Mouse (Mus musculus): ENCODE results near the gene Efcab11. TPM values are rescaled to one million over a fixed set of nuclear protein-coding genes. Genes with fewer than 3 reads are reported as not detected.

Gene Efcab11
- 9.2 and 10.6 TPM in 2 replicates for polyA plus RNA-seq (2015; fragmentation: Nextera tagmentation; extraction: Ambion mirVana)

GRCm38 (mm10) chr12:99884269-99885261 is at the start of gene Efcab11, which contains the start of gene Tdp1:
Efcab11 (minus strand) TSS chr12:99884439.
Tdp1 (plus strand) TSS chr12:99884517.
- under 1% methylated on average over 66 of the region's 73 CpGs for WGBS
- Histone ChIP-seq H3K9ac (peak within 1 kb of the TSS; percentile 82), H3K27ac (peak within 1 kb of the TSS; percentile 91), H3K4me3 (replicated peaks) (peak within 1 kb of the TSS; percentile 86), H3K4me1 (peaks cover 4% of the 10 kb centered on the region; the same call in 1 of the 2 replicates), H3K27me3 (replicated peaks) (no peaks in the 10 kb centered on the region), H3K4me2 (peak within 1 kb of the TSS; percentile 95), H3K9me3 (no peaks in the 10 kb centered on the region), H3K36me3 (no peaks in the 10 kb centered on the region)
- peak; percentile 85 for ATAC-seq (ENCODE audit: insufficient read depth, low FRiP score, low read depth)

- H3K27me3 ChIP-seq (replicated peaks): no peaks in the 10 kb centered on the region
- no peak overlapping the region for H3K27ac ChIP-seq
- ATAC-seq (ENCODE audit: insufficient read depth, low FRiP score, low read depth): no peak
- H3K9me3 ChIP-seq: no peaks in the 10 kb centered on the region
- no peak overlapping the region for H3K4me3 ChIP-seq (replicated peaks)
- H3K9ac ChIP-seq: no peak overlapping the region
- peaks cover 6% of the 10 kb centered on the region; the same call in 1 of the 2 replicates for H3K36me3 ChIP-seq
- H3K4me1 ChIP-seq: no peaks in the 10 kb centered on the region
- no peak overlapping the region for H3K4me2 ChIP-seq
- WGBS: 71% methylated on average over 3 of the region's 3 CpGs
Observed at GRCm38 (mm10) chr12:99933630-99934029, 49.4 kb upstream of the Efcab11 start.

- Histone ChIP-seq H3K9me3 (no peaks in the 10 kb centered on the region), H3K4me1 (no peaks in the 10 kb centered on the region), H3K9ac (no peak overlapping the region), H3K4me2 (no peak overlapping the region), H3K27me3 (replicated peaks) (no peaks in the 10 kb centered on the region), H3K36me3 (peaks cover 6% of the 10 kb centered on the region; the same call in 1 of the 2 replicates), H3K27ac (no peak overlapping the region), H3K4me3 (replicated peaks) (no peak overlapping the region)
- 93% methylated on average over 4 of the region's 4 CpGs for WGBS
- ATAC-seq (ENCODE audit: insufficient read depth, low FRiP score, low read depth): no peak
Observed at GRCm38 (mm10) chr12:99932245-99932644, 48.0 kb upstream of the Efcab11 start.

GRCm38 (mm10) chr12:99929160-99929559 is 44.9 kb upstream of the Efcab11 start:
- no peak overlapping the region for H3K4me2 ChIP-seq
- H3K27ac ChIP-seq: no peak overlapping the region
- peaks cover 6% of the 10 kb centered on the region; the same call in 1 of the 2 replicates for H3K36me3 ChIP-seq
- H3K27me3 ChIP-seq (replicated peaks): no peaks in the 10 kb centered on the region
- no peak overlapping the region for H3K4me3 ChIP-seq (replicated peaks)
- no peaks in the 10 kb centered on the region for H3K9me3 ChIP-seq
- H3K9ac ChIP-seq: no peak overlapping the region
- WGBS: 73% methylated on average over 1 of the region's 1 CpGs
- no peak for ATAC-seq (ENCODE audit: insufficient read depth, low FRiP score, low read depth)
- H3K4me1 ChIP-seq: no peaks in the 10 kb centered on the region

GRCm38 (mm10) chr12:99928311-99928710 is 44.1 kb upstream of the Efcab11 start:
- no peak overlapping the region for H3K4me2 ChIP-seq
- no peak for ATAC-seq (ENCODE audit: insufficient read depth, low FRiP score, low read depth)
- H3K27ac ChIP-seq: no peak overlapping the region
- no peaks in the 10 kb centered on the region for H3K27me3 ChIP-seq (replicated peaks)
- WGBS: 89% methylated on average over 7 of the region's 7 CpGs
- peaks cover 6% of the 10 kb centered on the region; the same call in 1 of the 2 replicates for H3K36me3 ChIP-seq
- no peaks in the 10 kb centered on the region for H3K9me3 ChIP-seq
- no peak overlapping the region for H3K9ac ChIP-seq
- no peak overlapping the region for H3K4me3 ChIP-seq (replicated peaks)
- no peaks in the 10 kb centered on the region for H3K4me1 ChIP-seq

- Histone ChIP-seq H3K9ac (no peak overlapping the region), H3K4me1 (no peaks in the 10 kb centered on the region), H3K4me3 (replicated peaks) (no peak overlapping the region), H3K9me3 (no peaks in the 10 kb centered on the region), H3K27ac (no peak overlapping the region), H3K27me3 (replicated peaks) (no peaks in the 10 kb centered on the region), H3K36me3 (no peaks in the 10 kb centered on the region; the same call in 1 of the 2 replicates), H3K4me2 (no peak overlapping the region)
- WGBS: 80% methylated on average over 5 of the region's 5 CpGs
- no peak for ATAC-seq (ENCODE audit: insufficient read depth, low FRiP score, low read depth)
Observed at GRCm38 (mm10) chr12:99923703-99924102, 39.5 kb upstream of the Efcab11 start.

GRCm38 (mm10) chr12:99923131-99923606 is 38.9 kb upstream of the Efcab11 start:
- WGBS: 63% methylated on average over 5 of the region's 5 CpGs
- Histone ChIP-seq H3K4me2 (no peak overlapping the region), H3K27ac (no peak overlapping the region), H3K27me3 (replicated peaks) (no peaks in the 10 kb centered on the region), H3K36me3 (no peaks in the 10 kb centered on the region; the same call in 1 of the 2 replicates), H3K9ac (no peak overlapping the region), H3K4me1 (no peaks in the 10 kb centered on the region), H3K4me3 (replicated peaks) (no peak overlapping the region), H3K9me3 (no peaks in the 10 kb centered on the region)
- ATAC-seq (ENCODE audit: insufficient read depth, low FRiP score, low read depth): no peak

- H3K27ac ChIP-seq: no peak overlapping the region
- H3K4me3 ChIP-seq (replicated peaks): no peak overlapping the region
- H3K4me2 ChIP-seq: no peak overlapping the region
- H3K27me3 ChIP-seq (replicated peaks): no peaks in the 10 kb centered on the region
- ATAC-seq (ENCODE audit: insufficient read depth, low FRiP score, low read depth): no peak
- WGBS: 84% methylated on average over 3 of the region's 3 CpGs
- no peaks in the 10 kb centered on the region; the same call in 1 of the 2 replicates for H3K36me3 ChIP-seq
- no peak overlapping the region for H3K9ac ChIP-seq
- no peaks in the 10 kb centered on the region for H3K9me3 ChIP-seq
- no peaks in the 10 kb centered on the region for H3K4me1 ChIP-seq
Observed at GRCm38 (mm10) chr12:99921045-99921444, 36.8 kb upstream of the Efcab11 start.

GRCm38 (mm10) chr12:99919636-99920035 is 35.4 kb upstream of the Efcab11 start:
- no peaks in the 10 kb centered on the region for H3K27me3 ChIP-seq (replicated peaks)
- no peaks in the 10 kb centered on the region for H3K4me1 ChIP-seq
- no peaks in the 10 kb centered on the region for H3K9me3 ChIP-seq
- peaks cover 7% of the 10 kb centered on the region; the same call in 1 of the 2 replicates for H3K36me3 ChIP-seq
- no peak overlapping the region for H3K9ac ChIP-seq
- H3K4me2 ChIP-seq: no peak overlapping the region
- 80% methylated on average over 3 of the region's 3 CpGs for whole genome bisulfite sequencing
- ATAC-seq (ENCODE audit: insufficient read depth, low FRiP score, low read depth): no peak
- H3K4me3 ChIP-seq (replicated peaks): no peak overlapping the region
- H3K27ac ChIP-seq: no peak overlapping the region

GRCm38 (mm10) chr12:99917800-99918427 is 33.7 kb upstream of the Efcab11 start:
- H3K4me3 ChIP-seq (replicated peaks): no peak overlapping the region
- peaks cover 7% of the 10 kb centered on the region; the same call in 1 of the 2 replicates for H3K36me3 ChIP-seq
- no peaks in the 10 kb centered on the region for H3K27me3 ChIP-seq (replicated peaks)
- H3K27ac ChIP-seq: no peak overlapping the region
- no peak overlapping the region for H3K9ac ChIP-seq
- ATAC-seq (ENCODE audit: insufficient read depth, low FRiP score, low read depth): no peak
- no peaks in the 10 kb centered on the region for H3K4me1 ChIP-seq
- WGBS: 82% methylated on average over 15 of the region's 15 CpGs
- H3K4me2 ChIP-seq: no peak overlapping the region
- H3K9me3 ChIP-seq: no peaks in the 10 kb centered on the region

GRCm38 (mm10) chr12:99911466-99911865 is 27.2 kb upstream of the Efcab11 start:
- WGBS: 89% methylated on average over 12 of the region's 12 CpGs
- Histone ChIP-seq H3K9me3 (no peaks in the 10 kb centered on the region), H3K36me3 (peaks cover 7% of the 10 kb centered on the region; the same call in 1 of the 2 replicates), H3K4me1 (no peaks in the 10 kb centered on the region), H3K4me2 (no peak overlapping the region), H3K4me3 (replicated peaks) (no peak overlapping the region), H3K27me3 (replicated peaks) (no peaks in the 10 kb centered on the region), H3K27ac (no peak overlapping the region), H3K9ac (no peak overlapping the region)
- ATAC-seq (ENCODE audit: insufficient read depth, low FRiP score, low read depth): no peak
